Mouse (Mus musculus) cerebellum, adult 2 months (tissue): ENCODE results near the gene Cacnb1.

ENCODE experiments used
- CTCF ChIP-seq: fragments of 200-500 bp; IDR thresholded peaks from 2 replicates; pipeline ENCODE4 v1.5.1; 2011; ENCODE audit warnings: low read depth, mild to moderate bottlenecking, control low read depth, low read length, moderate library complexity, borderline replicate concordance; ENCODE audit not compliant: insufficient read depth
- POLR2A ChIP-seq: fragments of 200-500 bp; IDR thresholded peaks from 2 replicates; pipeline ENCODE4 v1.6.1; 2011; ENCODE audit warnings: low read length, control low read depth, borderline replicate concordance; ENCODE audit not compliant: insufficient read depth

DNA sequence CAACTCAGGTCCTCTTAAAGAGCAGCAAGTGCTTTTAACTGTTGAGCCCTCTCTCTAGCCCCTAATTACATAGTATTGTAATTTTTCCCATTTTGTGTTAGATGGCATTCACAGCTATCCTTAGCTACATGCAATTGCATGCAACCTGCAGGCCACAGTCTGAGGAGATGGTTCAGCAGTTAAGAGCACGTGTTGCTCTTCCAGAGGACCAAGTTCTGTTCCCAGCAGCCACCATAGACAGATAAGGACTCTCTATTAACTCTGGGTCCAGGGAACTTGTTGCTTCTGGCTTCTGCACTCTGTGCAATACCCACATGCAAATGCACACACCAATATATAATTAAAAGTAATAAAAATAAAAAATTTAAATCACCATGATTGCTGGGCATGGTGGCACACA lies 26.1 kb downstream of the Cacnb1 start:
- TF ChIP-seq CTCF (no peak), POLR2A (no peak)
